Mouse (Mus musculus): ENCODE results near the gene Lmln.
"Not testable (repeated sequence)": the region's sequence is repeated elsewhere in the genome, so short reads cannot be mapped to it uniquely, and the experiment has no call there.

Gene Lmln

GRCm38 (mm10) chr16:33141758-33142280, 79.5 kb downstream of the Lmln start:
- no peak for DNase-seq

- no peak for DNase-seq
Observed at GRCm38 (mm10) chr16:33143452-33143851, 81.1 kb downstream of the Lmln start.

GRCm38 (mm10) chr16:33146185-33146584, 83.9 kb downstream of the Lmln start:
- no peak for DNase-seq

GRCm38 (mm10) chr16:33148135-33148534, 85.8 kb downstream of the Lmln start:
- DNase-seq = no peak

- DNase-seq = not testable (repeated sequence)
Observed at GRCm38 (mm10) chr16:33150875-33151274, 88.6 kb downstream of the Lmln start.

GRCm38 (mm10) chr16:33151558-33151957, 89.2 kb downstream of the Lmln start:
- no peak for DNase-seq

- no peak for DNase-seq
Observed at GRCm38 (mm10) chr16:33154992-33155391, 92.7 kb downstream of the Lmln start.

GRCm38 (mm10) chr16:33158006-33158405, 95.7 kb downstream of the Lmln start:
- no peak for DNase-seq

- no peak for DNase-seq
Observed at GRCm38 (mm10) chr16:33158590-33159071, 96.3 kb downstream of the Lmln start.

- no peak for DNase-seq
Observed at GRCm38 (mm10) chr16:33159363-33159762, 97.0 kb downstream of the Lmln start.

- no peak for DNase-seq
Observed at GRCm38 (mm10) chr16:33163330-33164090, 101.2 kb downstream of the Lmln start.

GRCm38 (mm10) chr16:33166284-33166683, 104.0 kb downstream of the Lmln start:
- peak; percentile 66 for DNase-seq

GRCm38 (mm10) chr16:33167537-33167936, 105.2 kb downstream of the Lmln start:
- DNase-seq = no peak

- DNase-seq = no peak
Observed at GRCm38 (mm10) chr16:33169471-33170034, 107.2 kb downstream of the Lmln start.

GRCm38 (mm10) chr16:33170716-33171587, 108.6 kb downstream of the Lmln start:
- DNase-seq = no peak

- DNase-seq = no peak
Observed at GRCm38 (mm10) chr16:33171800-33172199, 109.5 kb downstream of the Lmln start.

GRCm38 (mm10) chr16:33173151-33173550, 110.8 kb downstream of the Lmln start:
- DNase-seq = no peak

- DNase-seq = no peak
Observed at GRCm38 (mm10) chr16:33174695-33175094, 112.4 kb downstream of the Lmln start.

- not testable (repeated sequence) for DNase-seq
Observed at GRCm38 (mm10) chr16:33176831-33177230, 114.5 kb downstream of the Lmln start.
